Mouse (Mus musculus): ENCODE results near the gene Spen. TPM values are rescaled to one million over a fixed set of nuclear protein-coding genes. Genes with fewer than 3 reads are reported as not detected.

Gene Spen
- total RNA-seq, 2 experiments from 2014 or later: 80.6 to 86.1 TPM

GRCm38 (mm10) chr4:141536291-141537225 is 1.8 kb downstream of the Spen start:
- peak; percentile 87 for DNase-seq
- intact Hi-C loops (cut with DNase I): loop anchor here (5.0 kb wide), 1 partner anchor 34 kb away; no protein-coding TSS in a partner anchor

- DNase-seq: peak; percentile 76
- intact Hi-C loops (cut with DNase I): loop anchor here (5.0 kb wide), 1 partner anchor 33 kb away; no protein-coding TSS in a partner anchor
These were observed 3.3 kb downstream of the Spen start for GRCm38 (mm10) chr4:141534947-141535680.

GRCm38 (mm10) chr4:141530979-141531378 is 7.4 kb downstream of the Spen start:
- intact Hi-C loops (cut with DNase I): no loop called here
- no peak for DNase-seq

GRCm38 (mm10) chr4:141528938-141529337 is 9.5 kb downstream of the Spen start:
- no peak for DNase-seq
- intact Hi-C loops (cut with DNase I): no loop called here

- intact Hi-C loops (cut with DNase I): no loop called here
These were observed 11.3 kb downstream of the Spen start for GRCm38 (mm10) chr4:141526936-141527650.

GRCm38 (mm10) chr4:141525940-141526339 is 12.5 kb downstream of the Spen start:
- no peak for DNase-seq
- intact Hi-C loops (cut with DNase I): no loop called here

More at GRCm38 (mm10) chr4:141526936-141527650, 11.3 kb downstream of the Spen start:
- no peak for DNase-seq

GRCm38 (mm10) chr4:141524658-141525057 is 13.7 kb downstream of the Spen start:
- intact Hi-C loops (cut with DNase I): no loop called here
- DNase-seq: no peak

GRCm38 (mm10) chr4:141523128-141523527 is 15.3 kb downstream of the Spen start:
- intact Hi-C loops (cut with DNase I): no loop called here
- DNase-seq: no peak

- DNase-seq: no peak
- intact Hi-C loops (cut with DNase I): no loop called here
These were observed 20.0 kb downstream of the Spen start for GRCm38 (mm10) chr4:141518386-141518785.

GRCm38 (mm10) chr4:141514179-141514641 is 24.2 kb downstream of the Spen start:
- no peak for DNase-seq
- intact Hi-C loops (cut with DNase I): no loop called here

- no peak for DNase-seq
- intact Hi-C loops (cut with DNase I): no loop called here
These were observed 26.3 kb downstream of the Spen start for GRCm38 (mm10) chr4:141512145-141512544.

GRCm38 (mm10) chr4:141510457-141510856 is 27.9 kb downstream of the Spen start:
- intact Hi-C loops (cut with DNase I): no loop called here
- no peak for DNase-seq

- intact Hi-C loops (cut with DNase I): no loop called here
- peak; percentile 35 for DNase-seq
These were observed 31.5 kb downstream of the Spen start for GRCm38 (mm10) chr4:141506893-141507292.

- DNase-seq: peak; percentile 81
- intact Hi-C loops (cut with DNase I): no loop called here
These were observed 32.0 kb downstream of the Spen start for GRCm38 (mm10) chr4:141506352-141506751.

GRCm38 (mm10) chr4:141505810-141506209 is 32.6 kb downstream of the Spen start:
- intact Hi-C loops (cut with DNase I): no loop called here
- DNase-seq: no peak

- no peak for DNase-seq
- intact Hi-C loops (cut with DNase I): loop anchor here (5.0 kb wide), 1 partner anchor 33 kb away; the partner anchor contains the start of gene Spen
These were observed 33.9 kb downstream of the Spen start for GRCm38 (mm10) chr4:141504471-141504870.

GRCm38 (mm10) chr4:141502723-141503122 is 35.7 kb downstream of the Spen start:
- intact Hi-C loops (cut with DNase I): loop anchor here (5.0 kb wide), 1 partner anchor 35 kb away; the partner anchor contains the start of gene Spen
- no peak for DNase-seq

- intact Hi-C loops (cut with DNase I): loop anchor here (5.0 kb wide), 1 partner anchor 36 kb away; the partner anchor contains the start of gene Spen
These were observed 37.3 kb downstream of the Spen start for GRCm38 (mm10) chr4:141501058-141501457.

GRCm38 (mm10) chr4:141500637-141501036 is 37.8 kb downstream of the Spen start:
- DNase-seq: no peak
- intact Hi-C loops (cut with DNase I): loop anchor here (5.0 kb wide), 1 partner anchor 37 kb away; the partner anchor contains the start of gene Spen

More at GRCm38 (mm10) chr4:141501058-141501457, 37.3 kb downstream of the Spen start:
- DNase-seq: no peak

- intact Hi-C loops (cut with DNase I): no loop called here
- no peak for DNase-seq
These were observed 49.7 kb downstream of the Spen start for GRCm38 (mm10) chr4:141488670-141489069.
